Mouse (Mus musculus) lung, embryonic 14.5 days (tissue): ENCODE measurements at regions not wholly inside any gene's neighbourhood (a gene's known extent, or its start where the extent isn't known, plus 50 kb on each side); places are given as distances from the start of the nearest gene placed in this dataset.

Experiments used
- ATAC-seq: fragments of 200-750 bp; cut with Nextera tagmentation; 2 replicates; pipeline ENCODE4 v1.8.0; 2017; ENCODE audit warnings: mild to moderate bottlenecking, moderate TSS enrichment, moderate library complexity; ENCODE audit not compliant: insufficient read depth
- DNase-seq: peaks from one replicate; pipeline ENCODE4 v3.0.0-alpha.2; 2015
- H3K27ac ChIP-seq: fragments of 300-500 bp; sonication (generic); 2 replicates; pipeline ENCODE4 v1.5.1; 2014; ENCODE audit warnings: low read depth, mild to moderate bottlenecking, moderate library complexity
- H3K27me3 ChIP-seq: fragments of 300-500 bp; sonication (generic); 2 replicates; pipeline ENCODE4 v1.6.1; 2014; ENCODE audit warnings: low read length, control low read depth; ENCODE audit not compliant: insufficient read depth
- H3K36me3 ChIP-seq: fragments of 300-500 bp; sonication (generic); 2 replicates; pipeline ENCODE4 v1.6.1; 2014; ENCODE audit warnings: control low read depth; ENCODE audit not compliant: insufficient read depth
- H3K4me1 ChIP-seq: fragments of 300-500 bp; sonication (generic); 2 replicates; pipeline ENCODE4 v1.6.1; 2014; ENCODE audit warnings: antibody characterized with exemption, control low read depth; ENCODE audit not compliant: insufficient read depth
- H3K4me2 ChIP-seq: fragments of 300-500 bp; sonication (generic); 2 replicates; pipeline ENCODE4 v1.6.1; 2014; ENCODE audit warnings: mild to moderate bottlenecking
- H3K4me3 ChIP-seq: fragments of 300-500 bp; sonication (generic); 2 replicates; pipeline ENCODE4 v1.5.1; 2014; ENCODE audit warnings: low read depth, low read length
- H3K9ac ChIP-seq: fragments of 300-500 bp; sonication (generic); 2 replicates; pipeline ENCODE4 v1.6.1; 2014
- H3K9me3 ChIP-seq: fragments of 300-500 bp; sonication (generic); 2 replicates; pipeline ENCODE4 v1.6.1; 2016; ENCODE audit warnings: low read depth, low read length, control low read depth
- CTCF ChIP-seq: IDR thresholded peaks from 2 replicates; pipeline ENCODE4 v1.5.1; 2016; ENCODE audit warnings: antibody characterized with exemption, low read depth
- WGBS: fragments of 180-500 bp; shearing (Covaris S2); extraction: QIAGEN DNeasy Blood & Tissue Kit; methylation state at CpG from one replicate; pipeline ENCODE4 v1.1.7; 2014; 5-methylcytosine and 5-hydroxymethylcytosine counted together

- Histone ChIP-seq H3K4me3 (no peak overlapping the region), H3K9me3 (no peaks in the 10 kb centered on the region), H3K4me1 (peaks cover 4% of the 10 kb centered on the region), H3K9ac (no peak overlapping the region), H3K4me2 (0 out of 2 replicates have a peak overlapping the region, but pooled peaks have one; percentile 23), H3K27ac (no peak overlapping the region), H3K36me3 (no peaks in the 10 kb centered on the region), H3K27me3 (no peaks in the 10 kb centered on the region)
- 24% methylated on average over 9 of the region's 9 CpGs for WGBS
- ATAC-seq (peak; percentile 79), DNase-seq (peak; percentile 88)
- TF ChIP-seq CTCF, result no peak
Measured at GRCm38 (mm10) chr2:19064560-19065362, 66.6 kb downstream of the 4930426L09Rik start.

- H3K4me2 ChIP-seq, result no peak overlapping the region
- no peaks in the 10 kb centered on the region for H3K27me3 ChIP-seq
- ATAC-seq (no peak), DNase-seq (no peak)
- no peak for TF ChIP-seq CTCF
- H3K9me3 ChIP-seq, result no peaks in the 10 kb centered on the region
- no peak overlapping the region for H3K9ac ChIP-seq
- no peak overlapping the region for H3K4me3 ChIP-seq
- H3K36me3 ChIP-seq, result no peaks in the 10 kb centered on the region
- 81% methylated on average over 1 of the region's 1 CpGs for WGBS
- H3K4me1 ChIP-seq, result no peaks in the 10 kb centered on the region; the same call in 1 of the 2 replicates
- H3K27ac ChIP-seq, result peak overlapping the region; percentile 30; the same call in 1 of the 2 replicates
Measured at GRCm38 (mm10) chr2:19065511-19065910, 67.4 kb downstream of the 4930426L09Rik start.

GRCm38 (mm10) chr2:19068161-19068560, 70.0 kb downstream of the 4930426L09Rik start:
- H3K36me3 ChIP-seq, result no peaks in the 10 kb centered on the region
- H3K4me1 ChIP-seq, result no peaks in the 10 kb centered on the region; the same call in 1 of the 2 replicates
- 92% methylated on average over 1 of the region's 1 CpGs for WGBS
- no peaks in the 10 kb centered on the region for H3K9me3 ChIP-seq
- no peak for ATAC-seq
- no peak for DNase-seq
- no peak overlapping the region for H3K27ac ChIP-seq
- no peak overlapping the region for H3K4me2 ChIP-seq
- no peaks in the 10 kb centered on the region for H3K27me3 ChIP-seq
- no peak overlapping the region for H3K9ac ChIP-seq
- no peak for TF ChIP-seq CTCF
- no peak overlapping the region for H3K4me3 ChIP-seq

- H3K36me3 ChIP-seq, result no peaks in the 10 kb centered on the region
- no peak overlapping the region for H3K4me3 ChIP-seq
- H3K27ac ChIP-seq, result no peak overlapping the region
- ATAC-seq, result no peak
- no peaks in the 10 kb centered on the region for H3K27me3 ChIP-seq
- no peak overlapping the region for H3K4me2 ChIP-seq
- H3K9ac ChIP-seq, result no peak overlapping the region
- H3K4me1 ChIP-seq, result no peaks in the 10 kb centered on the region
- no peaks in the 10 kb centered on the region for H3K9me3 ChIP-seq
- no peak for TF ChIP-seq CTCF
- 69% methylated on average over 3 of the region's 3 CpGs for WGBS
- no peak for DNase-seq
Measured at GRCm38 (mm10) chr2:19083816-19084215, 85.7 kb downstream of the 4930426L09Rik start.

GRCm38 (mm10) chr2:19085105-19085504, 87.0 kb downstream of the 4930426L09Rik start:
- H3K36me3 ChIP-seq, result no peaks in the 10 kb centered on the region
- TF ChIP-seq CTCF, result no peak
- DNase-seq, result no peak
- no peak overlapping the region for H3K4me3 ChIP-seq
- no peak for ATAC-seq
- no peaks in the 10 kb centered on the region for H3K9me3 ChIP-seq
- WGBS, result 85% methylated on average over 4 of the region's 4 CpGs
- no peak overlapping the region for H3K9ac ChIP-seq
- no peak overlapping the region for H3K27ac ChIP-seq
- H3K4me1 ChIP-seq, result no peaks in the 10 kb centered on the region
- H3K4me2 ChIP-seq, result no peak overlapping the region
- H3K27me3 ChIP-seq, result no peaks in the 10 kb centered on the region

GRCm38 (mm10) chr2:19086167-19086566, 88.0 kb downstream of the 4930426L09Rik start:
- Histone ChIP-seq H3K27me3 (no peaks in the 10 kb centered on the region), H3K9me3 (no peaks in the 10 kb centered on the region), H3K9ac (no peak overlapping the region), H3K4me3 (no peak overlapping the region), H3K4me2 (no peak overlapping the region), H3K27ac (no peak overlapping the region), H3K36me3 (no peaks in the 10 kb centered on the region), H3K4me1 (no peaks in the 10 kb centered on the region)
- WGBS, result 51% methylated on average over 2 of the region's 2 CpGs
- ATAC-seq (no peak), DNase-seq (no peak)
- no peak for TF ChIP-seq CTCF

GRCm38 (mm10) chr2:19086621-19087020, 88.5 kb downstream of the 4930426L09Rik start:
- DNase-seq (no peak), ATAC-seq (no peak)
- H3K4me3 ChIP-seq, result no peak overlapping the region
- TF ChIP-seq CTCF, result no peak
- no peaks in the 10 kb centered on the region for H3K4me1 ChIP-seq
- no peak overlapping the region for H3K27ac ChIP-seq
- WGBS, result 73% methylated on average over 6 of the region's 6 CpGs
- H3K9me3 ChIP-seq, result no peaks in the 10 kb centered on the region
- no peak overlapping the region for H3K4me2 ChIP-seq
- no peak overlapping the region for H3K9ac ChIP-seq
- no peaks in the 10 kb centered on the region for H3K36me3 ChIP-seq
- no peaks in the 10 kb centered on the region for H3K27me3 ChIP-seq
